Mouse (Mus musculus) heart, adult 2 months (tissue): ENCODE measurements at regions not wholly inside any gene's neighbourhood (a gene's known extent, or its start where the extent isn't known, plus 50 kb on each side); places are given as distances from the start of the nearest gene placed in this dataset.

Experiments used
- CTCF ChIP-seq: fragments of 200-600 bp; IDR thresholded peaks from 2 replicates; pipeline ENCODE4 v1.8.1; 2022; ENCODE audit warnings: antibody characterized with exemption, mild to moderate bottlenecking, moderate library complexity
- EP300 ChIP-seq: fragments of 200-500 bp; IDR thresholded peaks from 2 replicates; pipeline ENCODE4 v1.6.1; 2011; ENCODE audit warnings: low read depth, low read length, control low read depth; ENCODE audit not compliant: insufficient read depth
- POLR2A ChIP-seq: fragments of 200-500 bp; IDR thresholded peaks from 2 replicates; pipeline ENCODE4 v1.6.1; 2011; ENCODE audit warnings: mild to moderate bottlenecking, low read depth, low read length, control low read depth; ENCODE audit not compliant: insufficient read depth

GRCm38 (mm10) chr4:10610784-10611183, 263.5 kb upstream of the 2610301B20Rik start:
- TF ChIP-seq POLR2A (no peak), CTCF (no peak), EP300 (no peak)
